Mouse (Mus musculus) embryonic fibroblast, embryonic 13.5 days (primary cell): ENCODE measurements around the gene Lrfn3. TPM values are rescaled to one million over a fixed set of nuclear protein-coding genes. Genes with fewer than 3 reads are reported as not detected.

Source experiments
- H3K27ac ChIP-seq: 2 replicates; pipeline ENCODE4 v1.5.1; 2012; ENCODE audit warnings: low read length, control low read depth, inconsistent platforms; ENCODE audit not compliant: insufficient read depth
- H3K4me1 ChIP-seq: 2 replicates; pipeline ENCODE4 v1.6.1; 2011; ENCODE audit warnings: low read length; ENCODE audit not compliant: control insufficient read depth, insufficient read depth
- H3K4me3 ChIP-seq: 2 replicates; pipeline ENCODE4 v1.5.1; 2011; ENCODE audit warnings: mild to moderate bottlenecking, control low read depth, low read length; ENCODE audit not compliant: insufficient read depth
- CTCF ChIP-seq: IDR thresholded peaks from 2 replicates; pipeline ENCODE4 v1.5.1; 2011; ENCODE audit warnings: mild to moderate bottlenecking, control low read depth, low read length, moderate library complexity, borderline replicate concordance; ENCODE audit not compliant: insufficient read depth
- POLR2A ChIP-seq: IDR thresholded peaks from 2 replicates; pipeline ENCODE4 v1.6.1; 2011; ENCODE audit warnings: low read depth, mild to moderate bottlenecking, control low read depth, low read length, moderate library complexity
- polyA plus RNA-seq: library from polyadenylated mRNA; stranded (reverse); fragments of >200 nt; gene quantifications from 2 replicates; pipeline ENCODE4 v1.2.4, GENCODE M21; 2011; ENCODE audit warnings: low read depth; ENCODE audit not compliant: missing spikeins, insufficient read length

Gene Lrfn3
- polyA plus RNA-seq, 1 experiment = 7.6 TPM

- Histone ChIP-seq H3K4me3 (no peak overlapping the region), H3K4me1 (peaks cover 3% of the 10 kb centered on the region; the same call in 1 of the 2 replicates), H3K27ac (no peak overlapping the region)
- TF ChIP-seq POLR2A (no peak), CTCF (no peak)
Observed at GRCm38 (mm10) chr7:30327140-30327539, 35.4 kb downstream of the Lrfn3 start.

GRCm38 (mm10) chr7:30326427-30326826 is 36.1 kb downstream of the Lrfn3 start:
- H3K4me1 ChIP-seq = peaks cover 3% of the 10 kb centered on the region; the same call in 1 of the 2 replicates
- no peak overlapping the region for H3K4me3 ChIP-seq
- no peak overlapping the region for H3K27ac ChIP-seq
- TF ChIP-seq CTCF (no peak), POLR2A (no peak)

DNA sequence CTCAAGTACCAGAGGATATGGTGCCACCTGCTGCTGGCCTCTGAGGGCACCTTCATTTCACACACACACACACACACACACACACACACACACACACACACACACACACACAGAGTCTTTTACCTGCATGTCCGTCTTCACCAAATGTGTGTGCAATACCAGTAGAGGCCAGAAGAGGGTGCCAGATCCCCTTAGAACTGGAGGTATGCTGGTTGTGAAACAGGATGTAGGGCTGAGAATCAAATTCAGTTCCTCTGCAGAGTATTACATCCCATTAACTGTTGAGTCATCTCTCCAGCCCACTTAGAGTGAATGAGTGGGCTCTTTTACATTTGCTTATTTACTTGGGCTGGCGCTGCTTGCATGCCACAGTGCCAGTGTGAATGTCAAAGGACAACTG is 37.2 kb downstream of the Lrfn3 start:
- Histone ChIP-seq H3K4me3 (no peak overlapping the region), H3K4me1 (peaks cover 3% of the 10 kb centered on the region; the same call in 1 of the 2 replicates), H3K27ac (no peak overlapping the region)
- TF ChIP-seq CTCF (no peak), POLR2A (no peak)

GRCm38 (mm10) chr7:30324300-30324944 is 38.1 kb downstream of the Lrfn3 start:
- H3K4me3 ChIP-seq = no peak overlapping the region
- H3K4me1 ChIP-seq = peaks cover 3% of the 10 kb centered on the region; the same call in 1 of the 2 replicates
- no peak overlapping the region for H3K27ac ChIP-seq
- no peak for TF ChIP-seq CTCF
- no peak for TF ChIP-seq POLR2A

- H3K4me3 ChIP-seq = peak within 1 kb of the TSS; percentile 43; the same call in 1 of the 2 replicates
- H3K4me1 ChIP-seq = peaks cover 3% of the 10 kb centered on the region; the same call in 1 of the 2 replicates
- H3K27ac ChIP-seq = peak within 1 kb of the TSS; percentile 60; the same call in 1 of the 2 replicates
- TF ChIP-seq CTCF (no peak), POLR2A (no peak)
Observed at GRCm38 (mm10) chr7:30323795-30324194, 38.8 kb downstream of the Lrfn3 start, which contains the start of gene Sdhaf1. Sdhaf1 (minus strand) TSS chr7:30323895.

GRCm38 (mm10) chr7:30322865-30323264 is 39.7 kb downstream of the Lrfn3 start:
- Histone ChIP-seq H3K4me1 (peaks cover 3% of the 10 kb centered on the region; the same call in 1 of the 2 replicates), H3K27ac (peak overlapping the region; percentile 60; the same call in 1 of the 2 replicates), H3K4me3 (peak overlapping the region; percentile 43; the same call in 1 of the 2 replicates)
- TF ChIP-seq CTCF (no peak), POLR2A (no peak)

GRCm38 (mm10) chr7:30322285-30322667 is 40.3 kb downstream of the Lrfn3 start:
- TF ChIP-seq CTCF (no peak), POLR2A (peak; percentile 62)
- H3K27ac ChIP-seq = peak overlapping the region; percentile 60
- H3K4me1 ChIP-seq = peaks cover 3% of the 10 kb centered on the region; the same call in 1 of the 2 replicates
- peak overlapping the region; percentile 61 for H3K4me3 ChIP-seq

DNA sequence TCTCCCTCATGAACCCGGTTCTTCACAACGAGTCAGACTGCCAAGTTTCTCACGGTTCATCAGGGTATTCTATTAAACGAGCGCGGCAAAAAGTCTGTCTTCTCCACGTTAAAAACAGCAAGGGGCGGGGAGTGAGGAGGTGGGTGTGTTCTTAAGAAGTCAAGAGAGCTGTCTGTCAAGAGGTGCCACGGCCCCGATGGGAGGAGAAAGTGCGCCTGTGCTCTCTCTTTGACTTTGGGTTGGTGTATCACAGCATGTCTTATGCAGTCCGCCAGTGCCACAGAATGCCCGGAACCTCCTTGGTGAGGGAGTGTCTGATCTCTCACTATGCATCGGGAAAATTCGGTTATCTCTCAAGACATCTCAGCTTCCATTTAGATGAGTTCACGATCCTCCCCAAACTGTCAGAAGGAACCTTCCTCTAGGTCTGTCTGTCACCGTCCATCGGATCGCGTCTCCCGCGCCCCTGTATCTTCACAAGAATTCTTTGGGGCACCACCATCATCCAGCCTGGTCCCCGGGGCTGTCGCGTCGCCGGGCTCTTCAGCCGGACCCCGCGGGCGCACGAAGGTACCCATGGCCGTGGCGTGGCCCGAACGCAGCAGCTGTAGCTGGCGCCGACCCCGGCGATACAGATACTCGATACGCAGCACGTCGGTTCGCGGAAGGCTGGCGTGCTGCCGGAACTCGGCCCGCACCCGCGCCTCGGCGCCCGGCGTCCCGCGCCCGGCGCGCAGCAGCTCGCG is 40.9 kb downstream of the Lrfn3 start, which contains the start of gene E130208F15Rik:
TSS of gene E130208F15Rik (plus strand) at position 202 of the 746 bp plus-strand sequence.
- peak; percentile 94 for TF ChIP-seq POLR2A
- TF ChIP-seq CTCF = no peak
- Histone ChIP-seq H3K27ac (peak within 1 kb of the TSS; percentile 60), H3K4me1 (peaks cover 3% of the 10 kb centered on the region; the same call in 1 of the 2 replicates), H3K4me3 (peak within 1 kb of the TSS; percentile 61)

DNA sequence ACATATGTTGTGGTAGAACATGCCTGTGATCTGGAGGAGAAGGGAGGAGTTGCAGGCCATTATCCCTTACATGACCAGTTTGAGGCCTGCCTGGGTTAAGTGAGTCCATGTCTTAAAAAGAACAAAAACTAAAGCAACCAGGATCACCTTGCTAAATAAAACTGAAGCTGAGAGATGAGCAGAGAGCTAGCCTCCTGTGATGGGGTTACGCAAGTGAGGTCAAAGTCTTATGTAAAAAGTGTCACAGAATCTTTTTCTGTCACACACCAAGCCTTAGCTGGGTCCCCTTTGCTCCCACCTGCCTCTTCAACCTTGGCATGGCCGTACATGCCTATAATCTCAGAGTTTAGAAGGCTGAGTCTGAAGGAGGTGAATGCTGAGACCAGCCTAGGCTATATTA is 41.6 kb downstream of the Lrfn3 start:
- no peak overlapping the region for H3K4me3 ChIP-seq
- no peak overlapping the region for H3K27ac ChIP-seq
- TF ChIP-seq CTCF (no peak), POLR2A (no peak)
- peaks cover 3% of the 10 kb centered on the region; the same call in 1 of the 2 replicates for H3K4me1 ChIP-seq

DNA sequence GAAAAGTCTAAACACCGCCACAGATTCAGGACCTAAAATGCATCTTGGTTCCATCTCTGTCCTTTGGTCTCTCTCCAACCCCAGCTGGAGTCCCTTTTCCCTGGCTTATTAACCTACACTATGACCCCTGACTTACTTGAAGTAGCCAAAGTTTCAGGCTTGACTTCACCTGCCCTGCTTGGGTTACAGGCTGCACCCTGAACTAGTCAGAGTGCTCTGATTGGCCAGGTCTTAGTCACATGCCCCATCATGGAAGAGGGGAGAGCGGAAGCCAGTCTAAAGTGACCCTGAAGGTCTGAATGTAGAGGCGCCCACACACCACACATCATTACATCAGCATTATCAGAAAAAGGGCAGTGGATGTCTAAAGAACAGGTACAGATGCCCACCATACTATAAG is 44.4 kb downstream of the Lrfn3 start:
- no peak overlapping the region for H3K27ac ChIP-seq
- H3K4me3 ChIP-seq = no peak overlapping the region
- no peak for TF ChIP-seq CTCF
- no peak for TF ChIP-seq POLR2A
- peaks cover 3% of the 10 kb centered on the region; the same call in 1 of the 2 replicates for H3K4me1 ChIP-seq
